Mouse (Mus musculus) embryonic facial prominence, embryonic 14.5 days (tissue): ENCODE measurements around the gene Nemf. TPM values are rescaled to one million over a fixed set of nuclear protein-coding genes. Genes with fewer than 3 reads are reported as not detected.
A peak's percentile ranks its signal among the peaks of the same experiment; 100 is the strongest.

Experiments
- ATAC-seq: fragments of 200-750 bp; cut with Nextera tagmentation; 2 replicates; pipeline ENCODE4 v1.8.0; 2017; ENCODE audit warnings: low read depth, moderate number of reproducible peaks, moderate TSS enrichment
- DNase-seq: peaks from one replicate; pipeline ENCODE4 v3.0.0-alpha.2; 2015; ENCODE audit warnings: low spot score
- H3K27ac ChIP-seq: fragments of 300-500 bp; sonication (generic); replicated peaks from 2 replicates; pipeline ENCODE4 v1.5.1; 2014; ENCODE audit warnings: low read depth, mild to moderate bottlenecking, low read length, moderate library complexity
- H3K27me3 ChIP-seq: fragments of 300-500 bp; sonication (generic); replicated peaks from 2 replicates; pipeline ENCODE4 v1.6.1; 2014; ENCODE audit warnings: low read length; ENCODE audit not compliant: control insufficient read depth, insufficient read depth
- H3K36me3 ChIP-seq: fragments of 300-500 bp; sonication (generic); 2 replicates; pipeline ENCODE4 v1.6.1; 2014; ENCODE audit warnings: low read length, mixed read lengths; ENCODE audit not compliant: control insufficient read depth, insufficient read depth
- H3K4me1 ChIP-seq: fragments of 300-500 bp; sonication (generic); 2 replicates; pipeline ENCODE4 v1.6.1; 2014; ENCODE audit warnings: antibody characterized with exemption, low read length; ENCODE audit not compliant: control insufficient read depth, insufficient read depth
- H3K4me2 ChIP-seq: fragments of 300-500 bp; sonication (generic); 2 replicates; pipeline ENCODE4 v1.6.1; 2014; ENCODE audit warnings: low read depth, mild to moderate bottlenecking, low read length, moderate library complexity, mixed read lengths
- H3K4me3 ChIP-seq: fragments of 300-500 bp; sonication (generic); 2 replicates; pipeline ENCODE4 v1.5.1; 2014; ENCODE audit warnings: low read depth, mild to moderate bottlenecking, low read length
- H3K9ac ChIP-seq: fragments of 300-500 bp; sonication (generic); 2 replicates; pipeline ENCODE4 v1.6.1; 2014; ENCODE audit warnings: low read depth, mild to moderate bottlenecking, low read length, moderate library complexity, mixed read lengths
- H3K9me3 ChIP-seq: fragments of 300-500 bp; sonication (generic); 2 replicates; pipeline ENCODE4 v1.6.1; 2016; ENCODE audit warnings: low read length; ENCODE audit not compliant: control insufficient read depth
- WGBS: fragments of 180-500 bp; shearing (Covaris S2); extraction: QIAGEN DNeasy Blood & Tissue Kit; methylation state at CpG from one replicate; pipeline ENCODE4 v1.1.7; 2014; 5-methylcytosine and 5-hydroxymethylcytosine counted together
- polyA plus RNA-seq: library from polyadenylated mRNA; unstranded; fragments of >200 nt; fragmentation: Nextera tagmentation; extraction: Ambion mirVana; gene quantifications from 2 replicates; pipeline ENCODE4 v1.2.1, GENCODE M21; 2014

The Nemf gene
- polyA plus RNA-seq = 65.8 and 75.1 TPM in 2 replicates

- Histone ChIP-seq H3K27ac (peak within 1 kb of the TSS; percentile 77), H3K9me3 (no peaks in the 10 kb centered on the region), H3K36me3 (peaks cover 37% of the 10 kb centered on the region), H3K4me1 (peaks cover 8% of the 10 kb centered on the region), H3K4me2 (peak within 1 kb of the TSS; percentile 60), H3K4me3 (peak within 1 kb of the TSS; percentile 84), H3K27me3 (no peaks in the 10 kb centered on the region), H3K9ac (peak within 1 kb of the TSS; percentile 95)
- under 1% methylated on average over 26 of the region's 50 CpGs for WGBS
- DNase-seq (peak; percentile 95), ATAC-seq (peak; percentile 54)
Observed at GRCm38 (mm10) chr12:69356546-69357299, at the start of gene Nemf. Nemf (minus strand) TSS chr12:69357165.

GRCm38 (mm10) chr12:69402594-69403167, 45.7 kb upstream of the Nemf start:
- no peak overlapping the region for H3K9ac ChIP-seq
- no peaks in the 10 kb centered on the region for H3K9me3 ChIP-seq
- H3K27me3 ChIP-seq = no peaks in the 10 kb centered on the region
- 84% methylated on average over 13 of the region's 13 CpGs for WGBS
- H3K4me2 ChIP-seq = no peak overlapping the region
- no peak overlapping the region for H3K4me3 ChIP-seq
- ATAC-seq (no peak), DNase-seq (no peak)
- H3K27ac ChIP-seq = no peak overlapping the region
- H3K36me3 ChIP-seq = no peaks in the 10 kb centered on the region
- H3K4me1 ChIP-seq = no peaks in the 10 kb centered on the region

GRCm38 (mm10) chr12:69402100-69402499, 45.1 kb upstream of the Nemf start:
- DNase-seq (peak; percentile 59), ATAC-seq (no peak)
- Histone ChIP-seq H3K9ac (no peak overlapping the region), H3K4me3 (no peak overlapping the region), H3K27me3 (no peaks in the 10 kb centered on the region), H3K4me1 (no peaks in the 10 kb centered on the region), H3K4me2 (no peak overlapping the region), H3K27ac (no peak overlapping the region; the same call in 1 of the 2 replicates), H3K9me3 (no peaks in the 10 kb centered on the region), H3K36me3 (no peaks in the 10 kb centered on the region)
- 38% methylated on average over 9 of the region's 9 CpGs for WGBS

GRCm38 (mm10) chr12:69400871-69401286, 43.9 kb upstream of the Nemf start:
- Histone ChIP-seq H3K4me2 (no peak overlapping the region), H3K27ac (no peak overlapping the region), H3K9ac (no peak overlapping the region), H3K36me3 (no peaks in the 10 kb centered on the region), H3K4me3 (no peak overlapping the region), H3K27me3 (no peaks in the 10 kb centered on the region), H3K4me1 (no peaks in the 10 kb centered on the region), H3K9me3 (no peaks in the 10 kb centered on the region)
- DNase-seq (no peak), ATAC-seq (no peak)
- 25% methylated on average over 2 of the region's 2 CpGs for WGBS

GRCm38 (mm10) chr12:69400367-69400766, 43.4 kb upstream of the Nemf start:
- H3K27me3 ChIP-seq = no peaks in the 10 kb centered on the region
- DNase-seq (no peak), ATAC-seq (no peak)
- no peak overlapping the region for H3K4me3 ChIP-seq
- no peaks in the 10 kb centered on the region for H3K9me3 ChIP-seq
- WGBS = 79% methylated on average over 4 of the region's 4 CpGs
- no peak overlapping the region for H3K9ac ChIP-seq
- H3K4me1 ChIP-seq = no peaks in the 10 kb centered on the region
- no peaks in the 10 kb centered on the region for H3K36me3 ChIP-seq
- no peak overlapping the region for H3K27ac ChIP-seq
- no peak overlapping the region for H3K4me2 ChIP-seq

- H3K4me3 ChIP-seq = no peak overlapping the region
- H3K9ac ChIP-seq = no peak overlapping the region
- no peaks in the 10 kb centered on the region for H3K36me3 ChIP-seq
- H3K27me3 ChIP-seq = no peaks in the 10 kb centered on the region
- WGBS = 79% methylated on average over 6 of the region's 6 CpGs
- no peaks in the 10 kb centered on the region for H3K4me1 ChIP-seq
- ATAC-seq (no peak), DNase-seq (no peak)
- H3K9me3 ChIP-seq = no peaks in the 10 kb centered on the region
- no peak overlapping the region for H3K27ac ChIP-seq
- H3K4me2 ChIP-seq = no peak overlapping the region
Observed at GRCm38 (mm10) chr12:69394456-69394855, 37.5 kb upstream of the Nemf start.

- DNase-seq = no peak
- H3K4me3 ChIP-seq = no peak overlapping the region
- H3K27ac ChIP-seq = no peak overlapping the region
- no peaks in the 10 kb centered on the region for H3K36me3 ChIP-seq
- H3K4me1 ChIP-seq = no peaks in the 10 kb centered on the region
- no peaks in the 10 kb centered on the region for H3K9me3 ChIP-seq
- ATAC-seq = no peak
- H3K27me3 ChIP-seq = no peaks in the 10 kb centered on the region
- no peak overlapping the region for H3K9ac ChIP-seq
- 71% methylated on average over 10 of the region's 10 CpGs for WGBS
- no peak overlapping the region for H3K4me2 ChIP-seq
Observed at GRCm38 (mm10) chr12:69393076-69393475, 36.1 kb upstream of the Nemf start.

GRCm38 (mm10) chr12:69390000-69390698, 33.2 kb upstream of the Nemf start:
- Histone ChIP-seq H3K9me3 (no peaks in the 10 kb centered on the region), H3K36me3 (no peaks in the 10 kb centered on the region), H3K27ac (no peak overlapping the region), H3K4me2 (no peak overlapping the region), H3K27me3 (no peaks in the 10 kb centered on the region), H3K9ac (no peak overlapping the region), H3K4me3 (no peak overlapping the region), H3K4me1 (no peaks in the 10 kb centered on the region)
- 70% methylated on average over 7 of the region's 7 CpGs for WGBS
- ATAC-seq (peak; percentile 30; the same call in 1 of the 2 replicates), DNase-seq (no peak)
